Mouse (Mus musculus): ENCODE measurements around the gene Mybpc3.

Gene Mybpc3

GRCm38 (mm10) chr2:91121497-91121896, 3.6 kb downstream of the Mybpc3 start:
- DNase-seq (ENCODE audit: low spot score): no peak

DNA sequence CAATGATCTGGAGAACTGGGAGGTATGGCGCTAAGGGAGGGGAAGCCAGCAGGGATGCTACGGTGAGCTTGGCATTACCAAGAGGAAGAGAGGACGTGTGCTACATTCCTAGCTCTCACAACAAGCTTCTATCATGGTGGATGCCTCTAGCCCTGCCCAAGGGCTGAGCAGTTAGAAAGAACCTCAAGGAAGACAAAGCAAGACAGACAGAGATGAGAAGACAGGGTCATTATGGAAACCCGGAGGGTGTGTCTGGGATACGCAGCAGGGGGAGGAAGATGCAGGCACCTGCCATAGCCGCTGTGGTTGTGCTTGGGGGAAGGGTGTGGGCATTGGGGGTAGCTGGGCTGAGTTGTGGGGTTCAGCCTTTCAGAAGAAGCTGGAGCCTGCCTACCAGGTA, 5.6 kb downstream of the Mybpc3 start:
- no peak for DNase-seq (ENCODE audit: low spot score)

GRCm38 (mm10) chr2:91125101-91125500, 7.2 kb downstream of the Mybpc3 start:
- no peak for DNase-seq (ENCODE audit: low spot score)

DNA sequence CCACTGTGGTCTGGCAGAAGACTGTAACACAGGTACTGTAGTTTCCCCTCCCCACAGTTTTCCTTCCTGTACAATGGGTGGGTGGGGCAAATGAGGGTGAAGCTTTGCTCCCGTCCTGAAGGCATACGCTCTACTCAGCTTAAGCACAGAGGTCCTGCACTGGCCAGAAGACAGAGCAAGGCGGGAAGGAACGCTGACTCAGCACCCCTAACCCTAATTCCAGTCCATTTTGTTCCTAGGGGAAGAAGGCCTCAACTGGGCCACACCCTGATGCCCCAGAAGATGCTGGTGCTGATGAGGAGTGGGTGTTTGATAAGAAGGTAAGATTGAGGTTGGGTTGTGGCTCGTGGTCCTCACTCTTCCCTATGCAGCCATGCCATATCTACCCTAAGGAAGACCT, 10.8 kb downstream of the Mybpc3 start:
- no peak for DNase-seq (ENCODE audit: low spot score)

DNA sequence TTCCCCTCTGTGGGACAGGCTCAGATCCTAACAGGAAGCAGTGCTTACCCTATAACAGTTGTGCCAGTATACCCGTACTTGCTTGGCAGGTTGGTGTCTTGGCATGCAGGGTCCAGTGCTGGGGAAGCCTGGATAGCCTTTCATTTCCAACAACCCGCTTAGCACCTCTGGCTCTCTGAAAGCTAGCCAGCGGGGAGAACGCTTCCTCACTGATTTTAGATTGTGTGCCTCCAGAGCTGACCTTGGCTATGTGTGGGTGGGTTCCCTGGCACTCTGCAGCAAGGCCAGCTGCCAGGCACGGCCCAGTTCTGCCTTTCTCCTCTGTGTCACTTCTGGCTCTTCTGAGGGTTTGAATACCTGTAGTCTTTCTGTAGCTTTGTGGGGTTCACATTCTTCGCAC, 12.2 kb downstream of the Mybpc3 start:
- no peak for DNase-seq (ENCODE audit: low spot score)

DNA sequence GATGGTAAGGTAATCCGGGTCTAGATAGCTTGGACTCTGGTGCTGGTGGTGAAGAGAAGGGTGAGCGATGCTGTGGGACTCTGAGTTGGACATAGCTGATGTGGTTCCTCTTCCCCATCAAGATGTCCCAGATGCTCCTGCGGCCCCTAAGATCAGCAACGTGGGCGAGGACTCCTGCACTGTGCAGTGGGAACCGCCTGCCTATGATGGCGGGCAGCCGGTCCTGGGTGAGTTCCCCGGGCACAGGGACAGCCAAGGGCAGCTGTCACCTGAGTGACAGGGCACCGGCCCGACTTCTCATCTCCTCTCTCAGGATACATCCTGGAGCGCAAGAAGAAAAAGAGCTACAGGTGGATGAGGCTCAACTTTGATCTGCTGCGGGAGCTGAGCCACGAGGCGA, 13.3 kb downstream of the Mybpc3 start:
- no peak for DNase-seq (ENCODE audit: low spot score)

DNA sequence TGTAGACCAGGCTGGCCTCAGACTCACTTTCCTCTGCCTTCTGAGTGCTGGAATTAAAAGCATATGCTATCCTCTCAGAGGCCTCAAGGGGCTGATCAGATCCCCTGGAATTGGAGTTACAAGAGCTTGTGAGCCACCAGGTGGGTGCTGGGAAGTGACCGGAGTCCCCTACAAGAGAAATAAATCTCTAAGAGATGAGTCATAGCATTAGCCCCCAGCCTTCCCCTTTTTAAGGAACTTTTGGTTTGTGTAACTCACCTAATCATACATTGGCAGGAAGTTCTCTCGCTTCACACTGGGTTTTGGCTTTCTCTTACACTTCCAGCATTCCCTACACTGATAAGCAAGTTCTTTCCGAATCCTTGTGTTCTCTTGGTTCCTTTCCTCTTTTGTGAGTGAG, 14.1 kb downstream of the Mybpc3 start:
- no peak for DNase-seq (ENCODE audit: low spot score)

- DNase-seq (ENCODE audit: low spot score): no peak
These were observed 18.8 kb downstream of the Mybpc3 start for GRCm38 (mm10) chr2:91136513-91137412.

- no peak for DNase-seq (ENCODE audit: low spot score)
These were observed 19.5 kb downstream of the Mybpc3 start for GRCm38 (mm10) chr2:91137481-91137880.

- DNase-seq (ENCODE audit: low spot score): no peak
These were observed 21.4 kb downstream of the Mybpc3 start for GRCm38 (mm10) chr2:91139311-91139710.

GRCm38 (mm10) chr2:91139764-91140163, 21.8 kb downstream of the Mybpc3 start:
- no peak for DNase-seq (ENCODE audit: low spot score)

- no peak for DNase-seq (ENCODE audit: low spot score)
These were observed 25.0 kb downstream of the Mybpc3 start for GRCm38 (mm10) chr2:91142920-91143319.

GRCm38 (mm10) chr2:91143401-91143800, 25.5 kb downstream of the Mybpc3 start:
- DNase-seq (ENCODE audit: low spot score): no peak

- no peak for DNase-seq (ENCODE audit: low spot score)
These were observed 30.2 kb downstream of the Mybpc3 start for GRCm38 (mm10) chr2:91148101-91148500.

GRCm38 (mm10) chr2:91151331-91151730, 33.4 kb downstream of the Mybpc3 start:
- no peak for DNase-seq (ENCODE audit: low spot score)

DNA sequence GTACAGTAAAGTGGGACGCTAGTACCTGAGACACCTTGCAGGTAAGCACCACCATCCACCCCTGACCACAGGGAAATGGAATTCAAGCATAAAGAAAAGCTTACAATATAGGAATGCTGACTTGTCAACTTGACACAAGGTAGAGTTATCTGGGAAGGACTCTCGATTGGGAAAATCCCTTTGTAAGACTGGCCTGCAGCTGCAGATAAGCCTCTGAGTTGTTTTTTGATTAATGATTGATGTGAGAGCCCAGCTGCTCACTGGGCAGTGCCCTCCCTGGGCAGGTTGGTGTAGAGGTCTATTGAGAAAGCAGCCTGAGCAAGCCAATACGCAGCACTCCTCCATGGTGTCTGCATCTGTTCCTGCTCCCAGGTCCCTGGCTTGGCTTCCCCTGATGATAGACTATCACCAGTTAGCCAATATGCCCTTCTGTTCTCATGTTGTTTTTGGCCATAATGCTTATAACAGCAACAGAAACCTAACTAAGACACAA, 35.0 kb downstream of the Mybpc3 start:
- no peak for DNase-seq (ENCODE audit: low spot score)

DNA sequence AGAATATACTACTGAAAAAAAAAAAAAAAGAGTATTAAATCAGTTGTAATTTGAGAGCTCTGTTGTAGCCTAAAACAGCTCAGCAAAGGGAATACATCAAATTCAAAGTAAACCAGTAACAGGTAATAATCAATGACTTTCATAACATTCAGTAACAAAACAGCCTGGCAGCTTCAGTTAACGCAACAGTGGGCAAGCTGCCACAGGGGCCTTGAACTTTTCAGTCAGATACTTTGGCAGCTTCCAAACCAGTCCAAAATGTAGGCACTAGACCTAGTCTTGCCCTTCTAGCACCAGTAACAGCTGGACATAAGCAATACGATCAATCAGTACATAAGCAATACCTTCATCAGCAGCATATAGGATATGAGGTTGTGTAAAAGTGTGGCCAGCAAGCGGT, 36.1 kb downstream of the Mybpc3 start:
- no peak for DNase-seq (ENCODE audit: low spot score)

- DNase-seq (ENCODE audit: low spot score): peak; percentile 14
These were observed 39.2 kb downstream of the Mybpc3 start for GRCm38 (mm10) chr2:91157002-91157752.

- DNase-seq (ENCODE audit: low spot score): no peak
These were observed 42.6 kb downstream of the Mybpc3 start for GRCm38 (mm10) chr2:91160591-91160990.

GRCm38 (mm10) chr2:91162952-91163351, 45.0 kb downstream of the Mybpc3 start:
- DNase-seq (ENCODE audit: low spot score): no peak

GRCm38 (mm10) chr2:91163532-91163931, 45.6 kb downstream of the Mybpc3 start:
- DNase-seq (ENCODE audit: low spot score): no peak

DNA sequence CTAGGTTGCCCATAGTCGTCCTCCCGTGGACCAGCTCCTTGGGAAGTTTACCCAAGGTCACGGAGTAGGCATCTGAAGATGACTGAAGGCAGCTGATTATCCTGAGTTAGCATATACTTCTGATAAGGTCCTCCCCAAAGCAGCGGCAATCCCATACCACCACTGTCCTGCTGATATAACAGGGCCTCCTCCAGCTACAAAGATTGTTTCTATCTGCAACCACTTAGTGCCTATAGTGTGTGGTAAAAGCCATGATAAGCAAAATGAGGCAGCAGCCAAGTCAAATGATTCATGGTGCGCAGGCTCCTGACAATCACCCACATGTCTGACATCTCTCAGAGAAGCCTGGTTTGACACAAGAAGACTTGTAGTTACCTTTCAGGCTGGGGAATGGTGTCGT, 47.0 kb downstream of the Mybpc3 start:
- no peak for DNase-seq (ENCODE audit: low spot score)

DNA sequence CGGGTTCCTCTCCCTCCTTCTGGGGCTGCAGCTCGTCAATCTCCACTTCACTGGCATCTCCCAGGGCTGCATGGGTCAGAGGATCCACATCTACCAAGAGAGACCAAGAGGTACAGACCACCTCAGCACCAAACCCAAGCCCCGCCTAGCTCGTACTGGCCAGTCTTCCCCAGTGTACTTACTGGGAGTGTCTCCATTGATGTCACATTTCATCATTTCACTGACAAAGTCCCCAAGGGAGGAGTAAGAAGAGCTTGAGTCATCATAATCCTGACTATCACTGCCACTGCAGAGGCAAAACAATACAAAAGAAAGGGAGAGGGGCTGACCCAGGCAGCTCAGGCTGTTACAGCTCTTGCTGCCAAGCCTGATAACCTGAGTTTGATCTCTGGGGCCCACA, 49.7 kb downstream of the Mybpc3 start:
- no peak for DNase-seq (ENCODE audit: low spot score)

Data from lung, postnatal 25 days (tissue).